Mouse (Mus musculus) embryonic facial prominence, embryonic 12.5 days (tissue): Measurements from ENCODE around the gene Cracr2b. TPM values are rescaled to one million over a fixed set of nuclear protein-coding genes. Genes with fewer than 3 reads are reported as not detected.
A peak's percentile ranks its signal among the peaks of the same experiment; 100 is the strongest.

Experiments used
- ATAC-seq: fragments of 200-750 bp; cut with Nextera tagmentation; 2 replicates; pipeline ENCODE4 v1.8.0; 2017; ENCODE audit not compliant: insufficient number of reproducible peaks, insufficient read depth, low FRiP score, low TSS enrichment
- H3K27ac ChIP-seq: fragments of 300-500 bp; sonication (generic); 2 replicates; pipeline ENCODE4 v1.5.1; 2016; ENCODE audit warnings: mild to moderate bottlenecking
- H3K27me3 ChIP-seq: fragments of 300-500 bp; sonication (generic); 2 replicates; pipeline ENCODE4 v1.6.1; 2016; ENCODE audit warnings: mild to moderate bottlenecking, moderate library complexity
- H3K36me3 ChIP-seq: fragments of 300-500 bp; sonication (generic); 2 replicates; pipeline ENCODE4 v1.6.1; 2016; ENCODE audit warnings: mild to moderate bottlenecking
- H3K4me1 ChIP-seq: fragments of 300-500 bp; sonication (generic); 2 replicates; pipeline ENCODE4 v1.6.1; 2016
- H3K4me2 ChIP-seq: fragments of 300-500 bp; sonication (generic); replicated peaks from 2 replicates; pipeline ENCODE4 v1.6.1; 2016; ENCODE audit warnings: mild to moderate bottlenecking, moderate library complexity
- H3K4me3 ChIP-seq: fragments of 300-500 bp; sonication (generic); 2 replicates; pipeline ENCODE4 v1.5.1; 2016; ENCODE audit warnings: mild to moderate bottlenecking
- H3K9ac ChIP-seq: fragments of 300-500 bp; sonication (generic); 2 replicates; pipeline ENCODE4 v1.6.1; 2016; ENCODE audit warnings: mild to moderate bottlenecking, moderate library complexity
- H3K9me3 ChIP-seq: fragments of 300-500 bp; sonication (generic); 2 replicates; pipeline ENCODE4 v1.6.1; 2016; ENCODE audit warnings: mild to moderate bottlenecking, moderate library complexity
- WGBS: fragments of 180-500 bp; shearing (Covaris S2); methylation state at CpG from one replicate; pipeline ENCODE4 v1.1.7; 2016; 5-methylcytosine and 5-hydroxymethylcytosine counted together
- polyA plus RNA-seq: library from polyadenylated mRNA; unstranded; fragments of >200 nt; fragmentation: Nextera tagmentation; extraction: Ambion mirVana; gene quantifications from 2 replicates; pipeline ENCODE4 v1.2.1, GENCODE M21; 2016

Gene Cracr2b
- polyA plus RNA-seq, 1 experiment from 2014 or later, result 13.3 TPM

DNA sequence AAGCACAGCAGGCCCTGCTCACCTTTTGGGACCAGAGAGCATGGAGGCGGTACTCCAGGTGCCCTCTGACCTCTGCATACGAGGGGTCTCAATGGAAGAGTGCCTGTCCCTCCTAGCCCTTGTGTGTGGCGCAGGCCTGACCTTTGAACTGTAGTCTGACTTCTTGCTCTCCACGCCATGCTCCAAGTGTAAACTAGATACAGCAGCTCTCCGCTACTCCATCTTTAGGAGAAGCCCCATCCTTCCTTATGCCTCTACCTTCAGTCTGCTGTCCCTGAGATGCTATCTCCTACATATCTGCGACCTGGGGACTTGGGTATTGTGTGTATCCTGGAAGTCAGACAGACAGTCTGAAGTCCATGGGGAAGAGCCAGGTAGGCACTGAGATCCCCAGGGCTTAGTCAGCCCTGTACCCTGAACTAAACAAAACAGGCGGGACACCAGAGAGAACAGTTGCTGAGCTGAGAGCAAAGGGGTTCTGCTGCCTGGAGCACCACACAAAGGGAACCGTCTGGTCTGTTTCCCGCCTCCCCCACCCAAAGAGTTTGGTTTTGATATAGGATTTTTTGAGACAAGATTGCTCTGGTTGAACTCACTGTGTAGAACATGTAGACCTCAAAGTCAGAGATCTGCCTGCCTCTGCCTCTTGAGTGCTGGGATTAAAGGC is 24.9 kb upstream of the Cracr2b start:
- Histone ChIP-seq H3K27me3 (no peaks in the 10 kb centered on the region), H3K36me3 (peaks cover 56% of the 10 kb centered on the region), H3K4me1 (peaks cover 35% of the 10 kb centered on the region), H3K9ac (no peak overlapping the region), H3K4me3 (peak overlapping the region; percentile 67), H3K9me3 (no peaks in the 10 kb centered on the region), H3K4me2 (peak overlapping the region; percentile 92), H3K27ac (no peak overlapping the region)
- WGBS, result 76% methylated on average over 9 of the region's 9 CpGs
- no peak for ATAC-seq

DNA sequence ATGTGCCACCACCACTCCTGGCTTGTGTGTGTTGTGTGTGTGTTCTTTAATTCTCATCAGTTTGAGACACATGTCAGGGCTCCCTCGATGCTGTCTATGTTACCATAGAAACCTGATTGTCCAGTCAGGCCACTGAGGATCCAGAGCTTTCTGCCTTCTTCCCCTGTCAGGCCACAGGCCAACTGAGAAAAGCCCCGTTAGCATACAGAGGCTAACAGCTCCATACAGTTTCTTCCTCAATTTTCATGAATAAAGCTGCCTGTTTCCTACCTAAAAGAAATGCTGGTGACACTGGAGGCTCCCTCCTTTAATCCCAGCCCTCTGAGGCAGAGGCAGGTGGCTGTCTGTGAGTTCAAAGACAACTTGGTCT is 24.4 kb upstream of the Cracr2b start:
- peak overlapping the region; percentile 92 for H3K4me2 ChIP-seq
- WGBS, result 66% methylated on average over 2 of the region's 2 CpGs
- H3K9ac ChIP-seq, result peak overlapping the region; percentile 87; the same call in 1 of the 2 replicates
- H3K27me3 ChIP-seq, result no peaks in the 10 kb centered on the region
- peaks cover 35% of the 10 kb centered on the region for H3K4me1 ChIP-seq
- peaks cover 56% of the 10 kb centered on the region for H3K36me3 ChIP-seq
- peak overlapping the region; percentile 67 for H3K4me3 ChIP-seq
- no peaks in the 10 kb centered on the region for H3K9me3 ChIP-seq
- no peak for ATAC-seq
- peak overlapping the region; percentile 72; the same call in 1 of the 2 replicates for H3K27ac ChIP-seq

GRCm38 (mm10) chr7:141437178-141438120 is 23.4 kb upstream of the Cracr2b start, which contains the start of gene Slc25a22:
Gene Slc25a22, minus strand, starts transcription at chr7:141437892.
- peaks cover 53% of the 10 kb centered on the region for H3K36me3 ChIP-seq
- 6% methylated on average over 53 of the region's 53 CpGs for WGBS
- no peaks in the 10 kb centered on the region for H3K9me3 ChIP-seq
- ATAC-seq, result peak; percentile 71
- H3K4me2 ChIP-seq, result peak within 1 kb of the TSS; percentile 92
- no peaks in the 10 kb centered on the region for H3K27me3 ChIP-seq
- H3K4me3 ChIP-seq, result peak within 1 kb of the TSS; percentile 67
- peak within 1 kb of the TSS; percentile 72 for H3K27ac ChIP-seq
- H3K4me1 ChIP-seq, result peaks cover 45% of the 10 kb centered on the region
- peak within 1 kb of the TSS; percentile 87 for H3K9ac ChIP-seq

DNA sequence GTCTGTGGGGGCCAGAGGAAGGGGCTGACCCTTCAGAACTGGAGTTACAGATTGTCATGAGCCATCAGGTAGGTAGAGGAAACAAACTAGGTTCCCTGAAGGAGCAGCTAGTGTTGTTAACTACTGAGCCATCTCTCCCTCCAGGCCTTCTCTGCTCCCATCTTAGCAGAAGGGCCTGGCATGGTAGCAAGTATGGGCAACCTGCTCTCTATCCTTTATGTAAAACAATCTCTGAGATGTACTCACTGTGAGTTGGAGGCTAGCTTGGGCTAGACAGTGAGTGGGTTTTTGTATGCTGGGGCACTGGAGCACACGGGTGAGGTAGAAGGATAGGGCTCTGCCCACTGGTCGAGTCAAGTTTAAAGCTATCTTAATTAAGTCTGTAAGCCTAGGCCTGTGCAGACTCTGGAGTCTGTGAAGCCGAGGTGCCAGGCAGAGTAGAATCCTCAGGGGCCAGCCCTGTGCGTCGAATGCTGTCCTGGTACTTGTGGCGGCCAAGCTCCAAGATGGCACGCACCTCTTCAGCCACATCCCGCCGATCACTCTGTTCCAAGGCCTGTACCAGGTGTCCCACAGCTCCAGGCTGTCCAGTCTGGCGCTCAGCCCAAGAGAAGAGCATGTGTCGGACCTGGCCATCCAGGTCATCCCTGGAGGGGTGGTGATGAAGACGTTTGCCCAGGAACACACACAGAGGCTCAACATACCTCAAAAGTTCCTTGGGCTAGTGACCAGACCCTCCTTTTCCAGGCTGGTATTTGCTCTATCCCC is 22.5 kb upstream of the Cracr2b start:
- Histone ChIP-seq H3K27ac (no peak overlapping the region), H3K4me2 (no peak overlapping the region), H3K4me3 (no peak overlapping the region), H3K27me3 (no peaks in the 10 kb centered on the region), H3K9ac (no peak overlapping the region), H3K9me3 (no peaks in the 10 kb centered on the region), H3K36me3 (peaks cover 46% of the 10 kb centered on the region), H3K4me1 (peaks cover 54% of the 10 kb centered on the region)
- WGBS, result 86% methylated on average over 12 of the region's 12 CpGs
- no peak for ATAC-seq

DNA sequence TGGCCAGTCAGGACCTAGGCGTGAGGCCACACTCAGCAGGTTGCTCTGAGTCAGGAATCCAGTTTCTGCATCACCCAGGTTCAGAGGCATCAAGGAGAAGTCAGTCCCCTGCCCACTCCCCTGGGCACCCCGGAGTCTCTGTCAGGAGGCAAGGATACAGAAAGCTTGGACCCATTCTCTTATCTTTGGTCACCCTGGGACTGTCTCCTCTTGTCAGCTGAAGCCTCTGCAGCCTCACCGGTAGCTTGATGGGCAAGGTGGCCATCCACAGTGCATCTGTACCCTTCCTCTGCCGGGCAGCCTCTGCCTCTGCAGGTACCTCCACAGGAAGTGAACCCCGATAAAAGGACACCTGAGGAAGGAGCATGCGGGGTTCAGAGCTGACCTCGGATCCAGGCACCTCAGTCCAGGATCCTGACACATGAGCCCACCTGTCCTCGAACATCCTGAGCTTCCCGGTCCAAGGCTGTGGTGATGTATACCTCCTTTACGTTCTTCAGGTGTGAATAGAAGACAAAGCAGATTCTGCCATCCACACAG is 21.7 kb upstream of the Cracr2b start:
- peaks cover 41% of the 10 kb centered on the region for H3K36me3 ChIP-seq
- WGBS, result 91% methylated on average over 10 of the region's 10 CpGs
- H3K4me3 ChIP-seq, result no peak overlapping the region
- H3K27ac ChIP-seq, result no peak overlapping the region
- peaks cover 47% of the 10 kb centered on the region for H3K4me1 ChIP-seq
- H3K9me3 ChIP-seq, result no peaks in the 10 kb centered on the region
- no peak overlapping the region for H3K4me2 ChIP-seq
- H3K27me3 ChIP-seq, result no peaks in the 10 kb centered on the region
- H3K9ac ChIP-seq, result no peak overlapping the region
- ATAC-seq, result no peak

GRCm38 (mm10) chr7:141439811-141440210 is 21.1 kb upstream of the Cracr2b start:
- Histone ChIP-seq H3K27ac (no peak overlapping the region), H3K9me3 (no peaks in the 10 kb centered on the region), H3K4me3 (no peak overlapping the region), H3K4me1 (peaks cover 41% of the 10 kb centered on the region), H3K9ac (no peak overlapping the region), H3K4me2 (no peak overlapping the region), H3K27me3 (no peaks in the 10 kb centered on the region), H3K36me3 (peaks cover 41% of the 10 kb centered on the region)
- 93% methylated on average over 11 of the region's 11 CpGs for WGBS
- ATAC-seq, result no peak

- Histone ChIP-seq H3K36me3 (peaks cover 41% of the 10 kb centered on the region), H3K27me3 (no peaks in the 10 kb centered on the region), H3K9me3 (no peaks in the 10 kb centered on the region), H3K9ac (no peak overlapping the region), H3K27ac (no peak overlapping the region), H3K4me2 (no peak overlapping the region), H3K4me1 (peaks cover 35% of the 10 kb centered on the region), H3K4me3 (no peak overlapping the region)
- no peak for ATAC-seq
- WGBS, result 40% methylated on average over 6 of the region's 6 CpGs
Observed at GRCm38 (mm10) chr7:141440613-141441012, 20.3 kb upstream of the Cracr2b start.

GRCm38 (mm10) chr7:141441460-141441859 is 19.4 kb upstream of the Cracr2b start:
- Histone ChIP-seq H3K27ac (no peak overlapping the region), H3K27me3 (no peaks in the 10 kb centered on the region), H3K4me1 (peaks cover 28% of the 10 kb centered on the region), H3K4me3 (no peak overlapping the region), H3K9me3 (no peaks in the 10 kb centered on the region), H3K9ac (no peak overlapping the region), H3K4me2 (no peak overlapping the region), H3K36me3 (peaks cover 41% of the 10 kb centered on the region)
- ATAC-seq, result no peak
- WGBS, result 90% methylated on average over 9 of the region's 9 CpGs

- Histone ChIP-seq H3K27me3 (no peaks in the 10 kb centered on the region), H3K4me2 (peak overlapping the region; percentile 57), H3K4me1 (peaks cover 21% of the 10 kb centered on the region), H3K9ac (peak overlapping the region; percentile 53), H3K4me3 (peak overlapping the region; percentile 38; the same call in 1 of the 2 replicates), H3K27ac (no peak overlapping the region), H3K9me3 (no peaks in the 10 kb centered on the region), H3K36me3 (peaks cover 41% of the 10 kb centered on the region)
- WGBS, result 92% methylated on average over 13 of the region's 13 CpGs
- no peak for ATAC-seq
Observed at GRCm38 (mm10) chr7:141442199-141442598, 18.7 kb upstream of the Cracr2b start.

GRCm38 (mm10) chr7:141443081-141443821 is 17.6 kb upstream of the Cracr2b start:
- Histone ChIP-seq H3K27ac (peak overlapping the region; percentile 38), H3K4me3 (peak overlapping the region; percentile 38), H3K9me3 (no peaks in the 10 kb centered on the region), H3K9ac (peak overlapping the region; percentile 53), H3K4me2 (peak overlapping the region; percentile 57), H3K4me1 (peaks cover 21% of the 10 kb centered on the region), H3K36me3 (peaks cover 38% of the 10 kb centered on the region), H3K27me3 (no peaks in the 10 kb centered on the region)
- 26% methylated on average over 12 of the region's 12 CpGs for WGBS
- ATAC-seq, result no peak
